Mouse (Mus musculus) T-helper 2 cell (primary cell): ENCODE measurements around the gene Dnajb7.

Source experiments
- in situ Hi-C: fragments of 300-600 bp; cut with MboI, MseI; formaldehyde crosslinking; loops from one replicate; pipeline ENCODE4 v1.15.1; 2025; ENCODE audit warnings: high pct_unique_total_duplicates

Gene Dnajb7

GRCm38 (mm10) chr15:81366241-81366640 is 41.9 kb downstream of the Dnajb7 start:
- in situ Hi-C loops = no loop called here

GRCm38 (mm10) chr15:81365246-81365645 is 42.9 kb downstream of the Dnajb7 start:
- in situ Hi-C loops = no loop called here

GRCm38 (mm10) chr15:81364271-81364670 is 43.8 kb downstream of the Dnajb7 start:
- in situ Hi-C loops = loop anchor here (5.0 kb wide), 1 partner anchor 33 kb away; no protein-coding TSS in a partner anchor

- in situ Hi-C loops = loop anchor here (5.0 kb wide), 1 partner anchor 35 kb away; no protein-coding TSS in a partner anchor
These were observed 45.6 kb downstream of the Dnajb7 start for GRCm38 (mm10) chr15:81362501-81362900.

- in situ Hi-C loops = loop anchor here (5.0 kb wide), 1 partner anchor 36 kb away; no protein-coding TSS in a partner anchor
These were observed 46.6 kb downstream of the Dnajb7 start for GRCm38 (mm10) chr15:81361417-81362015.

GRCm38 (mm10) chr15:81361022-81361404 is 47.1 kb downstream of the Dnajb7 start:
- in situ Hi-C loops = loop anchor here (5.0 kb wide), 1 partner anchor 36 kb away; no protein-coding TSS in a partner anchor

GRCm38 (mm10) chr15:81360345-81361021 is 47.6 kb downstream of the Dnajb7 start, which contains the start of gene Slc25a17:
Slc25a17 (minus strand) TSS chr15:81360812.
- in situ Hi-C loops = loop anchor here (5.0 kb wide), 1 partner anchor 37 kb away; no protein-coding TSS in a partner anchor

- in situ Hi-C loops = no loop called here
These were observed 48.7 kb downstream of the Dnajb7 start for GRCm38 (mm10) chr15:81359421-81359820.

- in situ Hi-C loops = no loop called here
These were observed 49.2 kb downstream of the Dnajb7 start for GRCm38 (mm10) chr15:81358943-81359342.

GRCm38 (mm10) chr15:81356946-81357345 is 51.2 kb downstream of the Dnajb7 start:
- in situ Hi-C loops = no loop called here
